Mouse (Mus musculus) hindbrain, postnatal 0 days (tissue): Measurements from ENCODE around the gene Mipep. TPM values are rescaled to one million over a fixed set of nuclear protein-coding genes. Genes with fewer than 3 reads are reported as not detected.

Source experiments
- ATAC-seq: fragments of 200-750 bp; cut with Nextera tagmentation; 2 replicates; pipeline ENCODE4 v1.8.0; 2017; ENCODE audit warnings: mild to moderate bottlenecking, moderate TSS enrichment, moderate library complexity
- DNase-seq: peaks from one replicate; pipeline ENCODE4 v3.0.0-alpha.2; 2015; ENCODE audit warnings: low spot score
- H3K27ac ChIP-seq: fragments of 300-500 bp; sonication (generic); 2 replicates; pipeline ENCODE4 v1.5.1; 2014; ENCODE audit warnings: mild to moderate bottlenecking
- H3K27me3 ChIP-seq: fragments of 300-500 bp; sonication (generic); 2 replicates; pipeline ENCODE4 v1.6.1; 2014; ENCODE audit warnings: low read length, mixed read lengths; ENCODE audit not compliant: insufficient read depth
- H3K36me3 ChIP-seq: fragments of 300-500 bp; sonication (generic); 2 replicates; pipeline ENCODE4 v1.6.1; 2014; ENCODE audit warnings: low read length, mixed read lengths; ENCODE audit not compliant: insufficient read depth
- H3K4me1 ChIP-seq: fragments of 300-500 bp; sonication (generic); 2 replicates; pipeline ENCODE4 v1.6.1; 2014; ENCODE audit warnings: antibody characterized with exemption, low read length, mixed read lengths; ENCODE audit not compliant: insufficient read depth
- H3K4me2 ChIP-seq: fragments of 300-500 bp; sonication (generic); 2 replicates; pipeline ENCODE4 v1.6.1; 2014; ENCODE audit warnings: low read depth, mild to moderate bottlenecking, low read length, moderate library complexity, mixed read lengths
- H3K4me3 ChIP-seq: fragments of 300-500 bp; sonication (generic); 2 replicates; pipeline ENCODE4 v1.5.1; 2014; ENCODE audit warnings: low read length
- H3K9ac ChIP-seq: fragments of 300-500 bp; sonication (generic); replicated peaks from 2 replicates; pipeline ENCODE4 v1.6.1; 2014; ENCODE audit warnings: mild to moderate bottlenecking, low read length, moderate library complexity, mixed read lengths
- H3K9me3 ChIP-seq: fragments of 300-500 bp; sonication (generic); 2 replicates; pipeline ENCODE4 v1.6.1; 2016; ENCODE audit warnings: low read length, mixed read lengths
- CTCF ChIP-seq: IDR thresholded peaks from 2 replicates; pipeline ENCODE4 v1.5.1; 2016; ENCODE audit warnings: antibody characterized with exemption, control low read depth, low read depth
- WGBS: fragments of 180-500 bp; shearing (Covaris S2); extraction: QIAGEN DNeasy Blood & Tissue Kit; methylation state at CpG from one replicate; pipeline ENCODE4 v1.1.7; 2014; 5-methylcytosine and 5-hydroxymethylcytosine counted together
- polyA plus RNA-seq: library from polyadenylated mRNA; unstranded; fragments of >200 nt; fragmentation: Nextera tagmentation; extraction: Ambion mirVana; gene quantifications from 2 replicates; pipeline ENCODE4 v1.2.1, GENCODE M21; 2015
- total RNA-seq: library from RNA; depleted of rRNA; stranded (reverse); fragments of >200 nt; gene quantifications from 2 replicates; pipeline ENCODE4 v1.2.3, GENCODE M21; 2014

The Mipep gene
- total and polyA plus RNA-seq, 2 experiments from 2014 or later: 17.5 to 31.7 TPM

- H3K4me3 ChIP-seq: no peak overlapping the region
- no peak overlapping the region for H3K27ac ChIP-seq
- peaks cover 5% of the 10 kb centered on the region; the same call in 1 of the 2 replicates for H3K36me3 ChIP-seq
- no peak overlapping the region for H3K9ac ChIP-seq
- ATAC-seq: no peak
- H3K4me1 ChIP-seq: peaks cover 7% of the 10 kb centered on the region
- no peaks in the 10 kb centered on the region for H3K9me3 ChIP-seq
- H3K4me2 ChIP-seq: no peak overlapping the region
- 97% methylated on average over 10 of the region's 10 CpGs for WGBS
- no peaks in the 10 kb centered on the region for H3K27me3 ChIP-seq
- no peak for DNase-seq
- no peak for TF ChIP-seq CTCF
Observed at GRCm38 (mm10) chr14:60746141-60746540, 38.2 kb upstream of the Mipep start.

- 0 out of 2 replicates have a peak, but pooled peaks cover 2% of the 10 kb centered on the region for H3K4me1 ChIP-seq
- ATAC-seq (no peak), DNase-seq (no peak)
- no peak for TF ChIP-seq CTCF
- H3K36me3 ChIP-seq: peaks cover 5% of the 10 kb centered on the region; the same call in 1 of the 2 replicates
- no peak overlapping the region for H3K9ac ChIP-seq
- H3K9me3 ChIP-seq: no peaks in the 10 kb centered on the region
- no peak overlapping the region for H3K27ac ChIP-seq
- no peaks in the 10 kb centered on the region for H3K27me3 ChIP-seq
- H3K4me2 ChIP-seq: no peak overlapping the region
- no peak overlapping the region for H3K4me3 ChIP-seq
- 94% methylated on average over 21 of the region's 21 CpGs for WGBS
Observed at GRCm38 (mm10) chr14:60747154-60747870, 37.1 kb upstream of the Mipep start.

- Histone ChIP-seq H3K36me3 (peaks cover 5% of the 10 kb centered on the region; the same call in 1 of the 2 replicates), H3K4me3 (no peak overlapping the region), H3K9me3 (no peaks in the 10 kb centered on the region), H3K4me2 (no peak overlapping the region), H3K4me1 (no peaks in the 10 kb centered on the region), H3K27ac (no peak overlapping the region), H3K9ac (no peak overlapping the region), H3K27me3 (no peaks in the 10 kb centered on the region)
- TF ChIP-seq CTCF: no peak
- DNase-seq (no peak), ATAC-seq (no peak)
- WGBS: 89% methylated on average over 12 of the region's 12 CpGs
Observed at GRCm38 (mm10) chr14:60749880-60750279, 34.5 kb upstream of the Mipep start.

GRCm38 (mm10) chr14:60751581-60751980 lies 32.8 kb upstream of the Mipep start:
- 94% methylated on average over 16 of the region's 16 CpGs for WGBS
- H3K27ac ChIP-seq: no peak overlapping the region
- H3K4me1 ChIP-seq: 0 out of 2 replicates have a peak, but pooled peaks cover 3% of the 10 kb centered on the region
- no peak overlapping the region for H3K9ac ChIP-seq
- peaks cover 9% of the 10 kb centered on the region; the same call in 1 of the 2 replicates for H3K36me3 ChIP-seq
- H3K27me3 ChIP-seq: no peaks in the 10 kb centered on the region
- TF ChIP-seq CTCF: no peak
- no peaks in the 10 kb centered on the region for H3K9me3 ChIP-seq
- DNase-seq: no peak
- no peak overlapping the region for H3K4me2 ChIP-seq
- no peak for ATAC-seq
- H3K4me3 ChIP-seq: no peak overlapping the region

GRCm38 (mm10) chr14:60752892-60753800 lies 31.2 kb upstream of the Mipep start:
- 0 out of 2 replicates have a peak, but pooled peaks cover 3% of the 10 kb centered on the region for H3K4me1 ChIP-seq
- ATAC-seq (peak; percentile 52; the same call in 1 of the 2 replicates), DNase-seq (peak; percentile 71)
- TF ChIP-seq CTCF: no peak; the same call in 1 of the 2 replicates
- H3K9ac ChIP-seq: no peak overlapping the region
- no peak overlapping the region for H3K4me3 ChIP-seq
- WGBS: 53% methylated on average over 14 of the region's 14 CpGs
- no peak overlapping the region for H3K4me2 ChIP-seq
- H3K36me3 ChIP-seq: peaks cover 11% of the 10 kb centered on the region; the same call in 1 of the 2 replicates
- H3K27me3 ChIP-seq: no peaks in the 10 kb centered on the region
- no peaks in the 10 kb centered on the region for H3K9me3 ChIP-seq
- no peak overlapping the region for H3K27ac ChIP-seq

- TF ChIP-seq CTCF: no peak
- peaks cover 10% of the 10 kb centered on the region; the same call in 1 of the 2 replicates for H3K36me3 ChIP-seq
- H3K9ac ChIP-seq: no peak overlapping the region
- no peaks in the 10 kb centered on the region for H3K27me3 ChIP-seq
- 0 out of 2 replicates have a peak, but pooled peaks cover 3% of the 10 kb centered on the region for H3K4me1 ChIP-seq
- no peaks in the 10 kb centered on the region for H3K9me3 ChIP-seq
- WGBS: 66% methylated on average over 10 of the region's 10 CpGs
- H3K4me3 ChIP-seq: no peak overlapping the region
- ATAC-seq (no peak), DNase-seq (no peak)
- H3K27ac ChIP-seq: no peak overlapping the region
- no peak overlapping the region for H3K4me2 ChIP-seq
Observed at GRCm38 (mm10) chr14:60753801-60754126, 30.6 kb upstream of the Mipep start.
